In the genomic region with DNA sequence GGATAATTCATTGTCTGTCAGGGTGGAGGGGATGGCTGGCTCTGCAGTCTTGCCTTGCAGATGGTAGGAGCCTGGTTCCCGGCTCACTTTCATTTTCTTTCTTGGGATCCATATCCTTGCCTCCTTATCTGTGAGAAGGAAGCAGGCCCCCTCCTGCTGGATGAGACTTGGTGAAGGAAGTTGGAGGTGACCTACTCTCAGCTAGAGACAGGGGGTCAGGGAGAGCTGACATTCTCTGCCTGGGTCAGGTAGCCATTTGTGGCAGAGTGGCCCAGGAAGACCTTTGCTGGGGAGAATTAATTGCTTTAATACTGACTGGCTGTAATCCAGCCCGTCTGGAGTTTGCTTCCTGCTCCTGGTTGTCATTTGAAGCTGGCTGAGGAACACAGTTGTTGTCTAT, we compare ENCODE assay signal across 10 mouse cellular contexts.
DNase-seq lines count a peak whose midpoint lies in the region; ATAC-seq and TF ChIP-seq lines count a peak whose summit lies in the region.
"Had no signal": no experiment of that assay in that cellular context is flagged by ENCODE, and none has a peak within 500 bp of the region (broad histone marks: within the 10 kb centered on the region; RNA-seq: fewer than 3 reads in every experiment).

No protein-coding gene starts in this region.

- intact Hi-C loops in left cerebral cortex, adult 2 months (cut with DNase I) = loop anchor here (10.0 kb wide), 1 partner anchor 347 kb away; no protein-coding TSS in a partner anchor

- DNase-seq in adrenal gland, adult 2 months = peak; percentile 62
- DNase-seq in adrenal gland, adult 18-20 months (ENCODE audit: low spot score in 2 of 2) = no peak
- no peak for DNase-seq in left cerebral cortex, adult 2 months (ENCODE audit: extremely low spot score in 1 of 2, low spot score in 2 of 2)
- no peak for DNase-seq in left cerebral cortex, adult 11 months (ENCODE audit: low spot score)
- DNase-seq in kidney, postnatal 14 days = peak; percentile 59
- DNase-seq in urinary bladder, postnatal 36 days (ENCODE audit: low spot score in 2 of 2) = no peak
- DNase-seq in B cell, adult 2 months = no peak

- H3K4me2 ChIP-seq in heart, embryonic 14.5 days (ENCODE audit: low read length) = peak overlapping the region; percentile 40
- H3K4me2 ChIP-seq: limb, embryonic 13.5 days; midbrain, embryonic 12.5 days had no signal

- 23% methylated on average over 2 of the region's 2 CpGs for WGBS in heart, embryonic 14.5 days

- no peak overlapping the region for H3K4me3 ChIP-seq in left cerebral cortex, adult 2 months
- H3K4me3 ChIP-seq in heart, embryonic 14.5 days (ENCODE audit: control insufficient read depth in 1 of 2, insufficient read depth in 1 of 2, low read depth in 1 of 2, low read length in 2 of 2) = no peak overlapping the region
- H3K4me3 ChIP-seq: limb, embryonic 13.5 days; midbrain, embryonic 12.5 days had no signal

- peaks cover 27 to 47% of the 10 kb centered on the region in 2 experiments for H3K4me1 ChIP-seq in heart, embryonic 14.5 days (ENCODE audit: control insufficient read depth in 2 of 2, insufficient read depth in 2 of 2, low read length in 2 of 2)

- peak overlapping the region; percentile 75; the same call in 1 of the 2 replicates for H3K27ac ChIP-seq in left cerebral cortex, adult 2 months
- peak overlapping the region; percentile 32 to 52; a peak in 3 of 4 replicates for H3K27ac ChIP-seq in heart, embryonic 14.5 days (replicated peaks in 1 of 2; ENCODE audit: control insufficient read depth in 1 of 2, insufficient read depth in 1 of 2, low read depth in 2 of 2, low read length in 2 of 2)
- H3K27ac ChIP-seq: limb, embryonic 13.5 days; midbrain, embryonic 12.5 days had no signal

- ATAC-seq in heart, embryonic 14.5 days (ENCODE audit: insufficient number of reproducible peaks, insufficient read depth, low FRiP score, low read depth) = 0 out of 2 replicates have a peak, but pooled peaks have one; percentile 19

- no peaks in the 10 kb centered on the region for H3K36me3 ChIP-seq in heart, embryonic 14.5 days (ENCODE audit: control insufficient read depth, insufficient read depth, low read length)
- H3K36me3 ChIP-seq: limb, embryonic 13.5 days; midbrain, embryonic 12.5 days had no signal

- no peaks in the 10 kb centered on the region for H3K9me3 ChIP-seq in heart, embryonic 14.5 days (ENCODE audit: control insufficient read depth, low read length)
- H3K9me3 ChIP-seq: limb, embryonic 13.5 days; midbrain, embryonic 12.5 days had no signal

- TF ChIP-seq CTCF in left cerebral cortex, adult 2 months (IDR thresholded peaks at IDR 0.05) = no peak

- no peaks in the 10 kb centered on the region for H3K27me3 ChIP-seq in heart, embryonic 14.5 days (ENCODE audit: control insufficient read depth, insufficient read depth, low read length)

- H3K9ac ChIP-seq in heart, embryonic 14.5 days (ENCODE audit: low read length) = peak overlapping the region; percentile 21; the same call in 1 of the 2 replicates
- H3K9ac ChIP-seq: limb, embryonic 13.5 days; midbrain, embryonic 12.5 days had no signal

Comparison
In these comparisons a context has a peak if more than half of its experiments do, and no peak if none do; other contexts are left out.
1. DNase-seq: peak in adrenal gland, adult 2 months (single experiment) and kidney, postnatal 14 days (single experiment); none in adrenal gland, adult 18-20 months (0 of 2), left cerebral cortex, adult 2 months (0 of 2), left cerebral cortex, adult 11 months (single experiment), urinary bladder, postnatal 36 days (0 of 2) and B cell, adult 2 months (0 of 2).